Mouse (Mus musculus): ENCODE measurements around the gene Mark3. TPM values are rescaled to one million over a fixed set of nuclear protein-coding genes. Genes with fewer than 3 reads are reported as not detected.
"Not testable (repeated sequence)": the region's sequence is repeated elsewhere in the genome, so short reads cannot be mapped to it uniquely, and the experiment has no call there.

The Mark3 gene
- total RNA-seq (2021), result 100 to 1,000 TPM in 1 of 2 experiments, 10 to 100 TPM in 1; 97.1 to 114 TPM

- intact Hi-C loops (cut with DNase I), result loop anchor here (1.0 kb wide), 1 partner anchor 36 kb away; the partner anchor contains the start of gene Eif5
Observed at GRCm38 (mm10) chr12:111574074-111574886, at the start of gene Mark3. Gene Mark3, plus strand, starts transcription at chr12:111574523.

DNA sequence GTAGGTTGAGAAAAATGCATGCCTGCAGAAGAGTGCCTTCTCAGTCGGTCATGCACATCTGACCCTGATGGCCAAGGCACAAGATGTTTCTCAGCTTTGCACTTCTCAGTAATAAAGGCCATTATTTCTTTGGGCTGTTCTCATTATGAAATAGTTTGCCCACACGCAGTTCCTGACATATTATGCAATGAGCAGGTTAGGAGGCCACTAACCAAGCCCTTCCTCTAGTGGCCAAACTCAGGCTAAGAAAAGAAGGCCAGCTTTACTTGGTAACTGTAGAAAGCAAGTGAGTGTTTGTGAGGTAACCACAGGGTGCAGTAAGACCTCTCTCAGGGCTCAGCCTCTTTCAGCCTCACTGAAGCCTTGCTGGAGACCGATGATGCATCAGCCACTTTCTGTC is 49.4 kb upstream of the Mark3 start:
- intact Hi-C loops (cut with DNase I), result loop anchor here (10.0 kb wide), 1 partner anchor 360 kb away; the partner anchor contains the start of gene Traf3
- DNase-seq (ENCODE audit: low spot score in 2 of 2), result no peak

More at GRCm38 (mm10) chr12:111574074-111574886, at the start of gene Mark3:
- DNase-seq (ENCODE audit: low spot score in 2 of 2), result peak; percentile 97 to 99

DNA sequence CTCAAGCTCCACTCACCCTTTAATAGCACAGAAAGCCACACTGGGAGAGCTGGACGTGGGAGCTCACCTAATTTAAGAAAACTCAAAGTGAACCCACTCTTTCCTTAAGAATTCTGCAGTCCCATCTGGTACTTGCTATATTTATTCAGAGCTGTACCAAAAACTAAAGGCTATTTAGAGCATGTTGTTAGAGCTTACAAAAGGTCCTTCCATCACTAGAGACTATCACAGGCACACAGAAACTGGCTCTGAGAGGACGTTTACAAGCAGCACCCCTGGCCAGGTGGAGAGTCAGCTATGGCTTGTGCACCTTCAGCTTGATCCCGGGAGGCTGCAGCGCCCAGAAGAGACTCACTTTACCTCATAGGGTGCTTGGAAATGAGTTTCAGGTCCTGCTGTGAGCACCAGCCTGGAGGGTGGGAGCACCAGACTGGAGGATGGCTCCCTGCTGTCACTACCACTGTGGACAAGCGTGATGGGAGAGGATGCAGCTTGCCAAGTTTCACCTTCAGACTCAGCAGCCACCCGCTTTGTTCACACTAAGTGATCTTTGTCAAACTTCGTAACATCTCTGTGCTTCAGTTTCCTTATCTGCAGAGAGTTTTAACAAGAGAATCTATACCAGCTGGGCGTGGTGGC is 46.6 kb upstream of the Mark3 start:
- peak; percentile 79 to 86 for DNase-seq (ENCODE audit: low spot score in 2 of 2)
- intact Hi-C loops (cut with DNase I), result loop anchor here (10.0 kb wide), 1 partner anchor 363 kb away; the partner anchor contains the start of gene Traf3

GRCm38 (mm10) chr12:111529192-111529591 is 45.1 kb upstream of the Mark3 start:
- no peak for DNase-seq (ENCODE audit: low spot score in 2 of 2)
- intact Hi-C loops (cut with DNase I), result loop anchor here (10.0 kb wide), 1 partner anchor 364 kb away; the partner anchor contains the start of gene Traf3

DNA sequence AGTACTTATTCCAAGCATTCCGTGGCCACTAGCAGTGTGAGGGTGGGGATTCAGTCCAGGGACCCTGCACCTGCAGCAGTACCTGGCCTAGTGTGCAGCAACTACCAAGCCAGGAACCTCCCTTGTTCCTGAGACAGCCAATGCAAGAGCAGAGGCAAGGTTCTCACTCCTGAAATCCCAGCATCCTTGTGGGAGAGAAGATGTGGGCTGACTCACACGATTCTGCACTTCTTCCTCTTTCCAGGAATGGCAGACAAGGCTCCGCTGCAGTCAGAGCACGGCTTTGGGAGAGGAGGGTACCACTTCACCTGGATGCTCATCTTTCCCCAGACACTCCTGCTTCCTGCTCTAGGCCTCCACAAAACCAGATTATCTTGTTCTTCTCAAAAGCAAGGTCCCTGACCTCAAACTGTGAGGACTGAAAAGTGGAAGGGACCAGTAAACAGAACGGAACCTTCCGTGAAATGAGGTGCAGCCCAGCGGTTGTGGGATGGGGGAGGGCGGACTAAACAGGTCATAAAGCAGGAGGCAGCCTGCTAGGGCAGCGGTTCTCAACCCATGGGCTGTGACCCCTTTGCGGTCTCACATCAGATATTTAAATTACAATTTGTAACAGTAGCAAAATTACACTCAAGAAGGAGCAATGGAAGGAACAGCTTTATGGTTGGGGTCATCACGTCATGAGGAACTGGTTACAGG is 41.1 kb upstream of the Mark3 start:
- peak; percentile 51 to 54 for DNase-seq (ENCODE audit: low spot score in 2 of 2)
- intact Hi-C loops (cut with DNase I), result no loop called here

DNA sequence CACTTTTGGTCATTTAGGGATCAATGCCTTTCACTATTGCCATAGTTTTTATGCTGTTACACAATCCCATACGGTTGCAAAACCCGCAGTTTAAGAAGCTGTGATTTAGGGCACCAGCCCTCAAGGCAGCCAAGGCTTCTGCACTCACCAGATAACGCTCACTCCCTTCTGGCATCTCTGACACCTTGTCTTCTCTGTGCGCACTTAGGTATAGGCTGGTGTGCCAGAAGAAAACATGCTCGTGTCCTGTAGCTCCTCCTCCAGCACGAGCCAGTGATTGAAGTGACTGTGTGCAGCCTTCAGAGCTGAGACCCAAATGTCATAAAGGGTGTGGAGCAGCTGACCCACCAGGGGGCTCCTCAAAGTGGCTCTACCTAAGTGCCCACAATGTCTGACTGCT is 39.0 kb upstream of the Mark3 start:
- intact Hi-C loops (cut with DNase I), result no loop called here

DNA sequence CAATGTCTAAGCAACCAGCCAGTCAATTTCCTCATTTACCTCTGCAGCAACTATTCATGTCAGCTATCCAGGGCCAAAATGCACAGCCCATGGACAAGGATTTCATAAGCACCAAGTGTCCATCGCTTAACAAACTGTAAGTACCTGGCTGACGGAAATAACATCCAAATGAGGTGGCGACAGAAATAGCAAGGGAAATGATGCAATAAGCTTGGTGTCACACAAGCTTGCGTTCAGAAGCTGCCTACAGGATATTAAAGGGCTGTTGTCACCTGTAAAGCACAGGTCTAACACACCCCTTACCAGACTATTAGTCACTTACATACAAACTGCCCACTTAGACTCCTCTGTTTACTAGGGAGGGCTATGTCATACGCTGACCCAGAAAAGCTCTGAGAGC is 38.6 kb upstream of the Mark3 start:
- intact Hi-C loops (cut with DNase I), result no loop called here
- DNase-seq (ENCODE audit: low spot score in 2 of 2), result no peak

More for the DNA sequence above, 39.0 kb upstream of the Mark3 start:
- DNase-seq (ENCODE audit: low spot score in 2 of 2), result no peak

DNA sequence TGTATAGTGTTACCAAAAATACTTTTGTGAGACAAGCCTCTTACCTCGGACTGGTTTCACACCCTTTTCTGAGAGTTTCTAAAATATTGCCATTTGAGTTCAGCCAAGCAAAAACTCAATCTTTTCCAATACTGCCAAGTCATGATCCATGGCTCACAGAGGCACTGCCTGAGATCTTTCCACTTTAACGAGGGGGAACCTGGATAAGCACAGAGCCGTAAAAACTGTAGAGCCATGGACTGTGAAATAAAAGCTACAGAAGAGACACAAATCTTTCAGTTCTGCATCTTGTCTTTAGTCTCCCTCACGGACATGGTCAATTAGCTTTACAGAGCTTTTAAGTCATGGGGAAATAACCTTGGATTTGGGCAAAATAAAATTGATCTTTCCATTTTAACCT is 37.6 kb upstream of the Mark3 start:
- no peak for DNase-seq (ENCODE audit: low spot score in 2 of 2)
- intact Hi-C loops (cut with DNase I), result no loop called here

DNA sequence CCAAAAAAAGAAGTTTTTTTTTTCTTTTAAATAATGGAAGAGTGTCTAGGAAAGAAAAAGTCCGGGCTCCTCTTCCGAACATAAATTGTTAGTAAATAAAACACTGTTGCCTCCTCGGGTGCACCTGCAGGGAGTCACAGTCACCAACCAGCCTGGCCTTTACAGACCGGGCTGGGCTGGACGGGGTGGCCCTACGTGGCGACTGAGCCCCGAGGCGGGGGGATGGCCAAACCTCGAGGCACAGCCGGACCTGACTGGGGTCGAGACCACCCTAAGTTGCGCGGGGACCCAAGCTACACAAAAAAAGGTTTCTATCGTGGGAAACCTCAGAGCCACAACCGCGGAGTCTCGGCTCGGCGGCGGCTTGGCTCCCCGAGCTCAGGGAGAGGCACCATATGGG is 37.0 kb upstream of the Mark3 start:
- no peak for DNase-seq (ENCODE audit: low spot score in 2 of 2)
- intact Hi-C loops (cut with DNase I), result no loop called here

DNA sequence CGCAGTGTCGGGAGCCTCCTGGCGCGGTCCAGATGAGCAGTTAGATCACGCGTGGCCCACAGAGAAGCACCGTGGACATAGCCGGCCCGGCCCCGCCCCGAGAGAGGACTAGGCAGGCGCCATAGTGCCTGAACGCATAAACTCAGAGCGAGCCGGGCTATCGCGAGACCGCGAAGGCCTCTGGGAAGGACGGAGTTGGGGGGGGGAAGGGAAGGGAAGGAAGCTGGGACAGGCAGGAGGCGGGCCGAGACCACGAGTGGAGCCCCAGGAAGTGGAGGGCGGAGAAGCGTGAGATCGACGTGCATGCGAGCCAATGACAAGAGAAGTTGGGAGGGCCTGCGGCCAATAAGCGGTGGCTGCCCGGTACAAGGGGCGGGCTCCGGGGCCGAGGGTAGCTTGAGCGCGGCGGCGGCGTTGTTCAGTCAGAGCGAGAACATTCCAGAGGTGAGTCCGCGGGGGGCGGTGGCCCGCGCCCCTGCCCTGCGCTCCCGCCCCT is 36.5 kb upstream of the Mark3 start, which contains the start of gene Eif5:
Eif5 (plus strand) TSS at position 221 of the 496 bp plus-strand sequence.
- intact Hi-C loops (cut with DNase I), result loop anchor here (1.0 kb wide), 1 partner anchor 36 kb away; the partner anchor contains the start of gene Mark3

GRCm38 (mm10) chr12:111538292-111539040 is 35.9 kb upstream of the Mark3 start:
- intact Hi-C loops (cut with DNase I), result loop anchor here (1.0 kb wide), 1 partner anchor 36 kb away; the partner anchor contains the start of gene Mark3
- DNase-seq (ENCODE audit: low spot score in 2 of 2), result peak; percentile 75 to 80

More for the DNA sequence above, 36.5 kb upstream of the Mark3 start, which contains the start of gene Eif5:
- DNase-seq (ENCODE audit: low spot score in 2 of 2), result peak; percentile 99

DNA sequence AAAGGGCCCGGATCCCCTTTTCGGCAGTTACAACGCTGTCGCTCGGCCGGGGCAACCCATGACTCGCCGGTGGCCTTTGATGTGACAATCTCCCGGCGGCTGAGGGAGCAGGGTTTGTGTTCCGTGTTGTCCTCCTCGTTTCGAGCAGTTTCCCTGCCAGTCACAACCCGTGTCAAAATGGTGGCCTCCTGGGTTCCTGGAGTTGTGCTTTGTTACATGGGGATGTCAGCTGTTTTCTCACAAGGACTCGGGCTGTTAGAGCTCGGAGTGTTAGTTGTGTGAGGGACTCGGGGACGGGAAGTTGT is 35.3 kb upstream of the Mark3 start:
- intact Hi-C loops (cut with DNase I), result no loop called here
- DNase-seq (ENCODE audit: low spot score in 2 of 2), result no peak

GRCm38 (mm10) chr12:111547070-111547469 is 27.3 kb upstream of the Mark3 start:
- intact Hi-C loops (cut with DNase I), result no loop called here
- no peak for DNase-seq (ENCODE audit: low spot score in 2 of 2)

GRCm38 (mm10) chr12:111548555-111549289 is 25.6 kb upstream of the Mark3 start:
- intact Hi-C loops (cut with DNase I), result no loop called here

GRCm38 (mm10) chr12:111550679-111551078 is 23.6 kb upstream of the Mark3 start:
- intact Hi-C loops (cut with DNase I), result no loop called here
- DNase-seq (ENCODE audit: low spot score in 2 of 2), result no peak

More at GRCm38 (mm10) chr12:111548555-111549289, 25.6 kb upstream of the Mark3 start:
- DNase-seq (ENCODE audit: low spot score in 2 of 2), result no peak

GRCm38 (mm10) chr12:111552342-111552741 is 22.0 kb upstream of the Mark3 start:
- DNase-seq (ENCODE audit: low spot score in 2 of 2), result no peak
- intact Hi-C loops (cut with DNase I), result no loop called here

DNA sequence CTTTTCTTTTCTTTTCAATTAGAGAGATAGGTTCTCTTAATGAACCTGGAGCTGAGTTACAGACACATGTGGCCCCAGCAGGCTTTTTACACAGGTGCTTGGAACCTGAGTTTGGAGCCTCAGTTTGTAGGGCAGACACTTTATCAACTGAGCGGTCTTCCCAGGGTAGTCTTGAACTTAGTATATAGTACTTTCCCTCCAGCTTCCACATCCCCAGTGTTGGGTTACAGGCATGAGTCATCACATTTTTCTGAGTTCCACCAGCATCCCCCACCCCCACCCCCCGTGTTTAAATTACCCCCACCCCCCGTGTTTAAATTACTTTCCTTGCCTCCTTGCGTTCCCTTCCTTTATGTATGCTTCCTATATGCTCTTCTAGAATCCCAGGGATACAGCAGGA is 19.0 kb upstream of the Mark3 start:
- DNase-seq (ENCODE audit: low spot score in 2 of 2), result no peak
- intact Hi-C loops (cut with DNase I), result no loop called here

DNA sequence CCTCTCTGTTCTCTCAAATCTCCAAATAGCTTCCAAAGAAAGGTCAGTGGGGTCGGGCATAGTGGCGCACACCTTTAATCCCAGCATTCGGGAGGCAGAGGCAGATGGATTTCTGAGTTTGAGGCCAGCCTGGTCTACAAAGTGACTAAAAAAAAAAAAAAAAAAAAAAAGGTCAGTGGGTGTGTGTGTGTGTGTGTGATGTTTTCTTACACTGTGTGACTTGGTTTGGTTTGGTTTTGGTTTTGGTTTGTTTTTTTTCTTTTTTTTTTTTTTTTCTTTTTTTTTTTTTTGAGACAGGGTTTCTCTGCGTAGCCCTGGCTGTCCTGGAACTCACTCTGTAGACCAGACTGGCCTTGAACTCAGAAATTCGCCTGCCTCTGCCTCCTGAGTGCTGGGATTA is 18.4 kb upstream of the Mark3 start:
- DNase-seq (ENCODE audit: low spot score in 2 of 2); intact Hi-C loops (cut with DNase I): not testable (repeated sequence)

All from left cerebral cortex, postnatal 36 days (tissue).